Mouse (Mus musculus) heart, embryonic 13.5 days (tissue): ENCODE results near the gene Hist1h1d. TPM values are rescaled to one million over a fixed set of nuclear protein-coding genes. Genes with fewer than 3 reads are reported as not detected.

Experiments
- ATAC-seq: fragments of 200-750 bp; cut with Nextera tagmentation; 2 replicates; pipeline ENCODE4 v1.8.0; 2017; ENCODE audit warnings: moderate TSS enrichment; ENCODE audit not compliant: insufficient number of reproducible peaks, low FRiP score, low TSS enrichment; ENCODE audit errors: extremely low read depth
- H3K27ac ChIP-seq: fragments of 300-500 bp; sonication (generic); replicated peaks from 2 replicates; pipeline ENCODE4 v1.5.1; 2015; ENCODE audit warnings: moderate library complexity, mild to moderate bottlenecking, inconsistent platforms
- H3K27me3 ChIP-seq: fragments of 300-500 bp; sonication (generic); replicated peaks from 2 replicates; pipeline ENCODE4 v1.6.1; 2015; ENCODE audit warnings: mild to moderate bottlenecking, inconsistent platforms
- H3K36me3 ChIP-seq: fragments of 300-500 bp; sonication (generic); 2 replicates; pipeline ENCODE4 v1.6.1; 2015; ENCODE audit warnings: mild to moderate bottlenecking, inconsistent platforms
- H3K4me1 ChIP-seq: fragments of 300-500 bp; sonication (generic); 2 replicates; pipeline ENCODE4 v1.6.1; 2015; ENCODE audit warnings: inconsistent platforms
- H3K4me2 ChIP-seq: fragments of 300-500 bp; sonication (generic); 2 replicates; pipeline ENCODE4 v1.6.1; 2015; ENCODE audit warnings: inconsistent platforms, mild to moderate bottlenecking, moderate library complexity
- H3K4me3 ChIP-seq: fragments of 300-500 bp; sonication (generic); 2 replicates; pipeline ENCODE4 v1.5.1; 2015; ENCODE audit warnings: moderate library complexity, mild to moderate bottlenecking, inconsistent platforms
- H3K9ac ChIP-seq: fragments of 300-500 bp; sonication (generic); 2 replicates; pipeline ENCODE4 v1.6.1; 2015; ENCODE audit warnings: inconsistent platforms, mild to moderate bottlenecking, moderate library complexity
- H3K9me3 ChIP-seq: fragments of 300-500 bp; sonication (generic); 2 replicates; pipeline ENCODE4 v1.6.1; 2016; ENCODE audit warnings: inconsistent platforms
- WGBS: fragments of 180-500 bp; shearing (Covaris S2); methylation state at CpG from one replicate; pipeline ENCODE4 v1.1.7; 2015; ENCODE audit warnings: mixed read lengths; 5-methylcytosine and 5-hydroxymethylcytosine counted together
- polyA plus RNA-seq: library from polyadenylated mRNA; unstranded; fragments of >200 nt; fragmentation: Nextera tagmentation; extraction: Ambion mirVana; gene quantifications from 2 replicates; pipeline ENCODE4 v1.2.1, GENCODE M21; 2015

Hist1h1d gene
- polyA plus RNA-seq, 1 experiment from 2014 or later = 0.23 TPM

GRCm38 (mm10) chr13:23517603-23518294 lies 35.3 kb upstream of the Hist1h1d start:
- under 1% methylated on average over 27 of the region's 27 CpGs for WGBS
- Histone ChIP-seq H3K4me1 (peaks cover 14% of the 10 kb centered on the region), H3K9me3 (no peaks in the 10 kb centered on the region), H3K27ac (peak overlapping the region; percentile 80), H3K36me3 (no peaks in the 10 kb centered on the region), H3K27me3 (no peaks in the 10 kb centered on the region), H3K4me3 (peak overlapping the region; percentile 67), H3K4me2 (peak overlapping the region; percentile 95), H3K9ac (peak overlapping the region; percentile 80)
- ATAC-seq = peak; percentile 72; the same call in 1 of the 2 replicates

GRCm38 (mm10) chr13:23518295-23518603 lies 34.8 kb upstream of the Hist1h1d start:
- Histone ChIP-seq H3K4me2 (peak overlapping the region; percentile 95), H3K4me3 (peak overlapping the region; percentile 67), H3K4me1 (peaks cover 14% of the 10 kb centered on the region), H3K9ac (peak overlapping the region; percentile 75), H3K27ac (peak overlapping the region; percentile 62), H3K9me3 (no peaks in the 10 kb centered on the region), H3K27me3 (no peaks in the 10 kb centered on the region), H3K36me3 (no peaks in the 10 kb centered on the region)
- under 1% methylated on average over 6 of the region's 6 CpGs for WGBS
- ATAC-seq = no peak

- Histone ChIP-seq H3K9me3 (no peaks in the 10 kb centered on the region), H3K9ac (peak overlapping the region; percentile 68), H3K4me1 (peaks cover 14% of the 10 kb centered on the region), H3K27me3 (no peaks in the 10 kb centered on the region), H3K36me3 (no peaks in the 10 kb centered on the region), H3K4me2 (peak overlapping the region; percentile 95), H3K4me3 (peak overlapping the region; percentile 67), H3K27ac (peak overlapping the region; percentile 72)
- ATAC-seq = no peak
- WGBS = under 1% methylated on average over 6 of the region's 6 CpGs
Measured at GRCm38 (mm10) chr13:23518885-23519284, 34.2 kb upstream of the Hist1h1d start.

GRCm38 (mm10) chr13:23519416-23519815 lies 33.6 kb upstream of the Hist1h1d start:
- Histone ChIP-seq H3K4me1 (peaks cover 14% of the 10 kb centered on the region), H3K9ac (peak overlapping the region; percentile 68), H3K27ac (peak overlapping the region; percentile 72), H3K9me3 (no peaks in the 10 kb centered on the region), H3K36me3 (no peaks in the 10 kb centered on the region), H3K27me3 (no peaks in the 10 kb centered on the region), H3K4me2 (peak overlapping the region; percentile 95), H3K4me3 (peak overlapping the region; percentile 67)
- under 1% methylated on average over 10 of the region's 10 CpGs for WGBS
- ATAC-seq = 0 out of 2 replicates have a peak, but pooled peaks have one; percentile 11

- under 1% methylated on average over 14 of the region's 14 CpGs for WGBS
- Histone ChIP-seq H3K4me3 (peak overlapping the region; percentile 28), H3K27ac (no peak overlapping the region), H3K4me2 (peak overlapping the region; percentile 59), H3K9me3 (no peaks in the 10 kb centered on the region), H3K27me3 (no peaks in the 10 kb centered on the region), H3K4me1 (peaks cover 17% of the 10 kb centered on the region), H3K9ac (no peak overlapping the region), H3K36me3 (no peaks in the 10 kb centered on the region)
- ATAC-seq = no peak
Measured at GRCm38 (mm10) chr13:23521703-23522102, 31.4 kb upstream of the Hist1h1d start.

- Histone ChIP-seq H3K4me3 (no peak overlapping the region), H3K4me1 (peaks cover 28% of the 10 kb centered on the region), H3K9me3 (no peaks in the 10 kb centered on the region), H3K36me3 (no peaks in the 10 kb centered on the region), H3K9ac (no peak overlapping the region), H3K4me2 (no peak overlapping the region), H3K27ac (no peak overlapping the region), H3K27me3 (no peaks in the 10 kb centered on the region)
- no peak for ATAC-seq
- WGBS = 42% methylated on average over 5 of the region's 5 CpGs
Measured at GRCm38 (mm10) chr13:23523976-23524375, 29.1 kb upstream of the Hist1h1d start.

- H3K9ac ChIP-seq = no peak overlapping the region
- no peak overlapping the region for H3K4me2 ChIP-seq
- 13% methylated on average over 5 of the region's 5 CpGs for WGBS
- no peaks in the 10 kb centered on the region for H3K36me3 ChIP-seq
- H3K27ac ChIP-seq = no peak overlapping the region
- peaks cover 31% of the 10 kb centered on the region for H3K4me1 ChIP-seq
- no peak; the same call in 1 of the 2 replicates for ATAC-seq
- H3K4me3 ChIP-seq = no peak overlapping the region
- no peaks in the 10 kb centered on the region for H3K27me3 ChIP-seq
- no peaks in the 10 kb centered on the region for H3K9me3 ChIP-seq
Measured at GRCm38 (mm10) chr13:23524654-23525053, 28.4 kb upstream of the Hist1h1d start.

GRCm38 (mm10) chr13:23525901-23526300 lies 27.2 kb upstream of the Hist1h1d start:
- 2% methylated on average over 10 of the region's 10 CpGs for WGBS
- no peak overlapping the region for H3K27ac ChIP-seq
- no peaks in the 10 kb centered on the region for H3K36me3 ChIP-seq
- H3K9ac ChIP-seq = peak overlapping the region; percentile 78
- H3K9me3 ChIP-seq = no peaks in the 10 kb centered on the region
- no peak for ATAC-seq
- H3K4me2 ChIP-seq = peak overlapping the region; percentile 71
- H3K4me1 ChIP-seq = peaks cover 30% of the 10 kb centered on the region
- H3K4me3 ChIP-seq = peak overlapping the region; percentile 56
- no peaks in the 10 kb centered on the region for H3K27me3 ChIP-seq

GRCm38 (mm10) chr13:23526312-23526711 lies 26.8 kb upstream of the Hist1h1d start:
- H3K4me1 ChIP-seq = peaks cover 26% of the 10 kb centered on the region
- no peaks in the 10 kb centered on the region for H3K9me3 ChIP-seq
- no peak for ATAC-seq
- H3K4me3 ChIP-seq = peak overlapping the region; percentile 56
- peak overlapping the region; percentile 63; the same call in 1 of the 2 replicates for H3K27ac ChIP-seq
- WGBS = under 1% methylated on average over 17 of the region's 17 CpGs
- peak overlapping the region; percentile 71 for H3K4me2 ChIP-seq
- H3K36me3 ChIP-seq = no peaks in the 10 kb centered on the region
- no peaks in the 10 kb centered on the region for H3K27me3 ChIP-seq
- H3K9ac ChIP-seq = peak overlapping the region; percentile 78

GRCm38 (mm10) chr13:23529005-23529404 lies 24.1 kb upstream of the Hist1h1d start:
- Histone ChIP-seq H3K27ac (peak overlapping the region; percentile 99), H3K4me2 (peak overlapping the region; percentile 81), H3K9ac (peak overlapping the region; percentile 70), H3K4me1 (peaks cover 38% of the 10 kb centered on the region), H3K36me3 (no peaks in the 10 kb centered on the region), H3K27me3 (no peaks in the 10 kb centered on the region), H3K9me3 (no peaks in the 10 kb centered on the region), H3K4me3 (no peak overlapping the region)
- no peak for ATAC-seq
- 84% methylated on average over 5 of the region's 5 CpGs for WGBS

- 12% methylated on average over 2 of the region's 2 CpGs for WGBS
Measured at GRCm38 (mm10) chr13:23529480-23530165, 23.4 kb upstream of the Hist1h1d start.

More at GRCm38 (mm10) chr13:23529480-23530165, 23.4 kb upstream of the Hist1h1d start:
- peak overlapping the region; percentile 81 for H3K4me2 ChIP-seq
- H3K36me3 ChIP-seq = no peaks in the 10 kb centered on the region
- peak overlapping the region; percentile 70 for H3K4me3 ChIP-seq
- peak overlapping the region; percentile 92 for H3K9ac ChIP-seq
- H3K4me1 ChIP-seq = peaks cover 43% of the 10 kb centered on the region
- no peaks in the 10 kb centered on the region for H3K27me3 ChIP-seq
- no peak for ATAC-seq
- H3K27ac ChIP-seq = peak overlapping the region; percentile 99
- H3K9me3 ChIP-seq = no peaks in the 10 kb centered on the region
